Comparison of ENCODE assay signal across 18 mouse cellular contexts in the genomic region with DNA sequence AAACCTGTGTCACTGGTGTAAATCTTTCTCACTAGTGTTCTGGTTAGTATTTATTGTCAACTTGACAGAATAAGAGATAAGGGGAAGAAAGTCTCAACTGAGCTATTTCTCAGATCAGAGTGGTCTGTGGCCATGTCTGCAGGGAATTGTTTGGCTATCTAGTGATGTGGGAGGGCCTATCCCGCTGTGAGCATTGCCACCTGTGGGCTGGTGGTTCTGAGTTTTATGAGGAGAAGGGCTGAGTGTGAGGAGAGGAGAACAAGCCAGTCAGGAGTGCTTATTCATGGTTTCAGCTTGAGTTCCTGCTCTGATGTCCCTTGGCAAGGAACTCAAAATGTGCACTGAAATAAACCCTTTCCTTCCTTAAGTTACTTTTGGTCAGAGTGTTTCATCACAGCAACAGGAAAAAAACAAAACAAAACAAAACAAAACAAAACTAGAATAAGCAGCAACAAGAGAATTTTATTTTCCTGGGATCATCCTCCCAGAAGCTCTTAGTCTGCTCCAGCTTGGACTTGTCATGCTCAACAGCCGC. TPM values are rescaled to one million over a fixed set of nuclear protein-coding genes. Genes with fewer than 3 reads are reported as not detected.
DNase-seq lines count a peak whose midpoint lies in the region; ATAC-seq lines count a peak whose summit lies in the region.
"Had no signal": no experiment of that assay in that cellular context is flagged by ENCODE, and none has a peak within 500 bp of the region (broad histone marks: within the 10 kb centered on the region; RNA-seq: fewer than 3 reads in every experiment).

No protein-coding gene starts in this region.

- DNase-seq in embryo, embryonic 10 days (ENCODE audit: low spot score): peak; percentile 32
- DNase-seq in embryo, embryonic 10.5 days (ENCODE audit: low spot score): no peak
- DNase-seq in kidney, postnatal 14 days: no peak
- peak; percentile 42 for DNase-seq in 3T3-L1 (ENCODE audit: low read depth, low spot score)
- DNase-seq in lung, postnatal 10 days: peak; percentile 53
- DNase-seq: cerebellum, adult 8-10 months; forebrain, postnatal 0 days; liver, embryonic 13.5 days; right cerebral cortex, postnatal 25 days; thymus, adult 18-20 months had no signal

- no peaks in the 10 kb centered on the region for H3K27me3 ChIP-seq in kidney, embryonic 14.5 days (ENCODE audit: control insufficient read depth, insufficient read depth, low read length)
- H3K27me3 ChIP-seq in intestine, embryonic 16.5 days (replicated peaks; ENCODE audit: control insufficient read depth, insufficient read depth, low read length): no peaks in the 10 kb centered on the region
- H3K27me3 ChIP-seq: liver, embryonic 13.5 days; midbrain, embryonic 13.5 days had no signal

- no peaks in the 10 kb centered on the region for H3K4me1 ChIP-seq in kidney, embryonic 14.5 days (ENCODE audit: control insufficient read depth, insufficient read depth, low read length)
- H3K4me1 ChIP-seq in intestine, embryonic 16.5 days (ENCODE audit: control insufficient read depth, insufficient read depth, low read length): no peaks in the 10 kb centered on the region; the same call in 1 of the 2 replicates
- H3K4me1 ChIP-seq: embryonic facial prominence, embryonic 10.5 days; liver, embryonic 13.5 days; midbrain, embryonic 13.5 days had no signal

- H3K9ac ChIP-seq in kidney, embryonic 14.5 days (ENCODE audit: low read depth, low read length): no peak overlapping the region
- no peak overlapping the region for H3K9ac ChIP-seq in intestine, embryonic 16.5 days (ENCODE audit: low read depth, low read length)
- H3K9ac ChIP-seq: forebrain, postnatal 0 days; liver, embryonic 13.5 days; midbrain, embryonic 13.5 days had no signal

- 19% methylated on average over 2 of the region's 2 CpGs for WGBS in kidney, embryonic 14.5 days
- 29% methylated on average over 2 of the region's 2 CpGs for WGBS in intestine, embryonic 16.5 days

- no peak overlapping the region for H3K4me2 ChIP-seq in kidney, embryonic 14.5 days (replicated peaks; ENCODE audit: low read depth, low read length)
- no peak overlapping the region for H3K4me2 ChIP-seq in intestine, embryonic 16.5 days (ENCODE audit: low read depth, low read length)
- H3K4me2 ChIP-seq: liver, embryonic 13.5 days; midbrain, embryonic 13.5 days had no signal

- no peaks in the 10 kb centered on the region for H3K36me3 ChIP-seq in kidney, embryonic 14.5 days (ENCODE audit: control insufficient read depth, insufficient read depth, low read length)
- H3K36me3 ChIP-seq in intestine, embryonic 16.5 days (ENCODE audit: control insufficient read depth, insufficient read depth, low read length): no peaks in the 10 kb centered on the region
- H3K36me3 ChIP-seq: embryonic facial prominence, embryonic 10.5 days; liver, embryonic 13.5 days; midbrain, embryonic 13.5 days had no signal

- no peaks in the 10 kb centered on the region for H3K9me3 ChIP-seq in kidney, embryonic 14.5 days (ENCODE audit: control insufficient read depth, low read length)
- no peaks in the 10 kb centered on the region for H3K9me3 ChIP-seq in intestine, embryonic 16.5 days (ENCODE audit: control insufficient read depth, low read length)
- H3K9me3 ChIP-seq: embryonic facial prominence, embryonic 10.5 days; liver, embryonic 13.5 days; midbrain, embryonic 13.5 days had no signal

- H3K27ac ChIP-seq in kidney, embryonic 14.5 days (ENCODE audit: low read depth, low read length): no peak overlapping the region
- H3K27ac ChIP-seq in intestine, embryonic 16.5 days (ENCODE audit: low read length): no peak overlapping the region
- H3K27ac ChIP-seq: embryonic facial prominence, embryonic 10.5 days; liver, embryonic 13.5 days; midbrain, embryonic 13.5 days had no signal

- H3K4me3 ChIP-seq in kidney, embryonic 14.5 days (ENCODE audit: low read length): no peak overlapping the region
- H3K4me3 ChIP-seq in intestine, embryonic 16.5 days (ENCODE audit: low read length): no peak overlapping the region
- H3K4me3 ChIP-seq: embryonic facial prominence, embryonic 10.5 days; liver, embryonic 13.5 days; midbrain, embryonic 13.5 days had no signal

- peak; percentile 93 for ATAC-seq in kidney, embryonic 14.5 days (ENCODE audit: low FRiP score, low TSS enrichment)
- no peak for ATAC-seq in cerebellum, adult (ENCODE audit: insufficient number of reproducible peaks, low FRiP score, low TSS enrichment)
- no peak; the same call in 1 of the 2 replicates for ATAC-seq in intestine, embryonic 16.5 days
- ATAC-seq: forebrain, postnatal 0 days; midbrain, embryonic 13.5 days had no signal

RNA-seq across cellular contexts. Expression of a gene that starts 8.2 kb away (rescaled TPM):
- not detected in 2 replicates for polyA plus RNA-seq in kidney, embryonic 14.5 days (2014; fragmentation: Nextera tagmentation; extraction: Ambion mirVana)
- polyA plus RNA-seq in intestine, embryonic 16.5 days (2015; fragmentation: Nextera tagmentation; extraction: Ambion mirVana): not detected in 2 replicates
- polyA plus RNA-seq: embryonic facial prominence, embryonic 10.5 days; forebrain, postnatal 0 days; hindbrain, embryonic 11.5 days; intestine, embryonic 14.5 days; liver, embryonic 13.5 days; midbrain, embryonic 13.5 days; neural tube, embryonic 11.5 days had no signal

RNA-seq across cellular contexts. Expression of a gene that starts 13.4 kb away (rescaled TPM):
- not detected in 2 replicates for polyA plus RNA-seq in kidney, embryonic 14.5 days (2014; fragmentation: Nextera tagmentation; extraction: Ambion mirVana)
- polyA plus RNA-seq in intestine, embryonic 16.5 days (2015; fragmentation: Nextera tagmentation; extraction: Ambion mirVana): not detected in 2 replicates
- polyA plus RNA-seq: embryonic facial prominence, embryonic 10.5 days; forebrain, postnatal 0 days; liver, embryonic 13.5 days; midbrain, embryonic 13.5 days; neural tube, embryonic 11.5 days had no signal

RNA-seq across cellular contexts. Expression of a gene that starts 18.8 kb away (rescaled TPM):
- polyA plus RNA-seq in kidney, embryonic 14.5 days (2014; fragmentation: Nextera tagmentation; extraction: Ambion mirVana): 3.1 and 3.3 TPM in 2 replicates
- polyA plus RNA-seq in intestine, embryonic 16.5 days (2015; fragmentation: Nextera tagmentation; extraction: Ambion mirVana): 10.0 and 11.3 TPM in 2 replicates

RNA-seq across cellular contexts. Expression of a gene that starts 42.4 kb away (rescaled TPM):
- polyA plus RNA-seq in kidney, embryonic 14.5 days (2014; fragmentation: Nextera tagmentation; extraction: Ambion mirVana): 87.0 and 118 TPM in 2 replicates
- polyA plus RNA-seq in intestine, embryonic 16.5 days (2015; fragmentation: Nextera tagmentation; extraction: Ambion mirVana): 83.5 and 86.5 TPM in 2 replicates

RNA-seq across cellular contexts. Expression of a gene that starts 42.5 kb away (rescaled TPM):
- not detected in 2 replicates for polyA plus RNA-seq in kidney, embryonic 14.5 days (2014; fragmentation: Nextera tagmentation; extraction: Ambion mirVana)
- not detected in 2 replicates for polyA plus RNA-seq in intestine, embryonic 16.5 days (2015; fragmentation: Nextera tagmentation; extraction: Ambion mirVana)
- polyA plus RNA-seq: embryonic facial prominence, embryonic 10.5 days; forebrain, postnatal 0 days; hindbrain, embryonic 11.5 days; intestine, embryonic 14.5 days; liver, embryonic 13.5 days; midbrain, embryonic 13.5 days; neural tube, embryonic 11.5 days had no signal

Comparison
In these comparisons a context has a peak if more than half of its experiments do, and no peak if none do; other contexts are left out.
1. DNase-seq: peak in embryo, embryonic 10 days (single experiment), 3T3-L1 (single experiment) and lung, postnatal 10 days (single experiment); none in embryo, embryonic 10.5 days (single experiment) and kidney, postnatal 14 days (single experiment).